Mouse (Mus musculus): ENCODE measurements around the gene Adamts2. TPM values are rescaled to one million over a fixed set of nuclear protein-coding genes. Genes with fewer than 3 reads are reported as not detected.

Gene Adamts2
- polyA plus RNA-seq, 1 experiment, result 0.73 TPM

GRCm38 (mm10) chr11:50717381-50717897 is 115.6 kb downstream of the Adamts2 start:
- no peak overlapping the region for H3K4me3 ChIP-seq (ENCODE audit: low read depth, low read length)
- no peaks in the 10 kb centered on the region for H3K27me3 ChIP-seq (ENCODE audit: control insufficient read depth, insufficient read depth, low read length, poor library complexity, severe bottlenecking)
- no peak overlapping the region for H3K9ac ChIP-seq (ENCODE audit: low read depth, poor library complexity, severe bottlenecking)
- no peak for TF ChIP-seq CTCF (IDR thresholded peaks at IDR 0.05; ENCODE audit: low read depth, low read length)
- no peak for TF ChIP-seq POLR2A (IDR thresholded peaks at IDR 0.05; ENCODE audit: insufficient read depth, low read length)
- H3K9me3 ChIP-seq (replicated peaks; ENCODE audit: control insufficient read depth, insufficient read depth, low read length, poor library complexity, severe bottlenecking), result no peaks in the 10 kb centered on the region
- H3K36me3 ChIP-seq (ENCODE audit: control insufficient read depth, insufficient read depth, low read length, poor library complexity, severe bottlenecking), result no peaks in the 10 kb centered on the region
- no peaks in the 10 kb centered on the region for H3K4me1 ChIP-seq (ENCODE audit: control insufficient read depth, insufficient read depth, low read length)
- H3K27ac ChIP-seq (ENCODE audit: insufficient read depth, low read length), result no peak overlapping the region

- Histone ChIP-seq H3K27ac (ENCODE audit: insufficient read depth, low read length) (no peak overlapping the region), H3K27me3 (ENCODE audit: control insufficient read depth, insufficient read depth, low read length, poor library complexity, severe bottlenecking) (no peaks in the 10 kb centered on the region), H3K9ac (ENCODE audit: low read depth, poor library complexity, severe bottlenecking) (no peak overlapping the region), H3K9me3 (replicated peaks; ENCODE audit: control insufficient read depth, insufficient read depth, low read length, poor library complexity, severe bottlenecking) (no peaks in the 10 kb centered on the region), H3K36me3 (ENCODE audit: control insufficient read depth, insufficient read depth, low read length, poor library complexity, severe bottlenecking) (no peaks in the 10 kb centered on the region), H3K4me1 (ENCODE audit: control insufficient read depth, insufficient read depth, low read length) (no peaks in the 10 kb centered on the region), H3K4me3 (ENCODE audit: low read depth, low read length) (no peak overlapping the region)
- no peak for TF ChIP-seq EP300 (IDR thresholded peaks at IDR 0.05; ENCODE audit: insufficient read depth, low read depth, low read length)
- TF ChIP-seq CTCF (IDR thresholded peaks at IDR 0.05; ENCODE audit: low read depth, low read length), result no peak
- TF ChIP-seq POLR2A (IDR thresholded peaks at IDR 0.05; ENCODE audit: insufficient read depth, low read length), result no peak
Measured at GRCm38 (mm10) chr11:50718862-50719261, 117.0 kb downstream of the Adamts2 start.

- H3K9me3 ChIP-seq (replicated peaks; ENCODE audit: control insufficient read depth, insufficient read depth, low read length, poor library complexity, severe bottlenecking), result no peaks in the 10 kb centered on the region
- H3K36me3 ChIP-seq (ENCODE audit: control insufficient read depth, insufficient read depth, low read length, poor library complexity, severe bottlenecking), result no peaks in the 10 kb centered on the region
- no peak overlapping the region for H3K27ac ChIP-seq (ENCODE audit: insufficient read depth, low read length)
- no peaks in the 10 kb centered on the region for H3K4me1 ChIP-seq (ENCODE audit: control insufficient read depth, insufficient read depth, low read length)
- TF ChIP-seq CTCF (IDR thresholded peaks at IDR 0.05; ENCODE audit: low read depth, low read length), result no peak
- TF ChIP-seq EP300 (IDR thresholded peaks at IDR 0.05; ENCODE audit: insufficient read depth, low read depth, low read length), result no peak
- TF ChIP-seq POLR2A (IDR thresholded peaks at IDR 0.05; ENCODE audit: insufficient read depth, low read length), result no peak
- H3K9ac ChIP-seq (ENCODE audit: low read depth, poor library complexity, severe bottlenecking), result no peak overlapping the region
- H3K4me3 ChIP-seq (ENCODE audit: low read depth, low read length), result no peak overlapping the region
- H3K27me3 ChIP-seq (ENCODE audit: control insufficient read depth, insufficient read depth, low read length, poor library complexity, severe bottlenecking), result no peaks in the 10 kb centered on the region
Measured at GRCm38 (mm10) chr11:50720421-50720820, 118.5 kb downstream of the Adamts2 start.

GRCm38 (mm10) chr11:50720856-50721550 is 119.1 kb downstream of the Adamts2 start:
- no peak overlapping the region for H3K27ac ChIP-seq (ENCODE audit: insufficient read depth, low read length)
- H3K36me3 ChIP-seq (ENCODE audit: control insufficient read depth, insufficient read depth, low read length, poor library complexity, severe bottlenecking), result no peaks in the 10 kb centered on the region
- H3K27me3 ChIP-seq (ENCODE audit: control insufficient read depth, insufficient read depth, low read length, poor library complexity, severe bottlenecking), result no peaks in the 10 kb centered on the region
- no peak overlapping the region for H3K4me3 ChIP-seq (ENCODE audit: low read depth, low read length)
- H3K9me3 ChIP-seq (replicated peaks; ENCODE audit: control insufficient read depth, insufficient read depth, low read length, poor library complexity, severe bottlenecking), result no peaks in the 10 kb centered on the region
- H3K9ac ChIP-seq (ENCODE audit: low read depth, poor library complexity, severe bottlenecking), result no peak overlapping the region
- H3K4me1 ChIP-seq (ENCODE audit: control insufficient read depth, insufficient read depth, low read length), result no peaks in the 10 kb centered on the region
- TF ChIP-seq EP300 (IDR thresholded peaks at IDR 0.05; ENCODE audit: insufficient read depth, low read depth, low read length), result no peak

GRCm38 (mm10) chr11:50725595-50725994 is 123.7 kb downstream of the Adamts2 start:
- no peak overlapping the region for H3K27ac ChIP-seq (ENCODE audit: insufficient read depth, low read length)
- H3K27me3 ChIP-seq (ENCODE audit: control insufficient read depth, insufficient read depth, low read length, poor library complexity, severe bottlenecking), result no peaks in the 10 kb centered on the region
- H3K4me3 ChIP-seq (ENCODE audit: low read depth, low read length), result no peak overlapping the region
- H3K9ac ChIP-seq (ENCODE audit: low read depth, poor library complexity, severe bottlenecking), result no peak overlapping the region
- no peaks in the 10 kb centered on the region for H3K4me1 ChIP-seq (ENCODE audit: control insufficient read depth, insufficient read depth, low read length)
- TF ChIP-seq CTCF (IDR thresholded peaks at IDR 0.05; ENCODE audit: low read depth, low read length), result no peak
- TF ChIP-seq EP300 (IDR thresholded peaks at IDR 0.05; ENCODE audit: insufficient read depth, low read depth, low read length), result no peak
- TF ChIP-seq POLR2A (IDR thresholded peaks at IDR 0.05; ENCODE audit: insufficient read depth, low read length), result no peak
- no peaks in the 10 kb centered on the region for H3K36me3 ChIP-seq (ENCODE audit: control insufficient read depth, insufficient read depth, low read length, poor library complexity, severe bottlenecking)
- H3K9me3 ChIP-seq (replicated peaks; ENCODE audit: control insufficient read depth, insufficient read depth, low read length, poor library complexity, severe bottlenecking), result no peaks in the 10 kb centered on the region

- Histone ChIP-seq H3K9me3 (replicated peaks; ENCODE audit: control insufficient read depth, insufficient read depth, low read length, poor library complexity, severe bottlenecking) (no peaks in the 10 kb centered on the region), H3K9ac (ENCODE audit: low read depth, poor library complexity, severe bottlenecking) (no peak overlapping the region), H3K36me3 (ENCODE audit: control insufficient read depth, insufficient read depth, low read length, poor library complexity, severe bottlenecking) (no peaks in the 10 kb centered on the region), H3K4me1 (ENCODE audit: control insufficient read depth, insufficient read depth, low read length) (no peaks in the 10 kb centered on the region), H3K27me3 (ENCODE audit: control insufficient read depth, insufficient read depth, low read length, poor library complexity, severe bottlenecking) (no peaks in the 10 kb centered on the region), H3K27ac (ENCODE audit: insufficient read depth, low read length) (no peak overlapping the region), H3K4me3 (ENCODE audit: low read depth, low read length) (no peak overlapping the region)
- no peak for TF ChIP-seq EP300 (IDR thresholded peaks at IDR 0.05; ENCODE audit: insufficient read depth, low read depth, low read length)
- no peak for TF ChIP-seq POLR2A (IDR thresholded peaks at IDR 0.05; ENCODE audit: insufficient read depth, low read length)
- no peak for TF ChIP-seq CTCF (IDR thresholded peaks at IDR 0.05; ENCODE audit: low read depth, low read length)
Measured at GRCm38 (mm10) chr11:50726035-50726434, 124.2 kb downstream of the Adamts2 start.
